Mouse (Mus musculus): ENCODE measurements around the gene Bdkrb1.

- TF ChIP-seq CTCF (IDR thresholded peaks at IDR 0.05) (no peak), EP300 (IDR thresholded peaks at IDR 0.05) (no peak)
Observed at GRCm38 (mm10) chr12:105599098-105599497, 3.8 kb upstream of the Bdkrb1 start.

Data from lung, postnatal 0 days (tissue).